Mouse (Mus musculus) lung, postnatal 0 days (tissue): ENCODE results near the gene Wfdc11.

Experiments used
- CTCF ChIP-seq: IDR thresholded peaks from 2 replicates; pipeline ENCODE4 v1.5.1; 2016; ENCODE audit warnings: antibody characterized with exemption, mild to moderate bottlenecking
- EP300 ChIP-seq: IDR thresholded peaks from 2 replicates; pipeline ENCODE4 v1.6.1; 2016; ENCODE audit warnings: antibody characterized with exemption, mild to moderate bottlenecking, control low read depth

DNA sequence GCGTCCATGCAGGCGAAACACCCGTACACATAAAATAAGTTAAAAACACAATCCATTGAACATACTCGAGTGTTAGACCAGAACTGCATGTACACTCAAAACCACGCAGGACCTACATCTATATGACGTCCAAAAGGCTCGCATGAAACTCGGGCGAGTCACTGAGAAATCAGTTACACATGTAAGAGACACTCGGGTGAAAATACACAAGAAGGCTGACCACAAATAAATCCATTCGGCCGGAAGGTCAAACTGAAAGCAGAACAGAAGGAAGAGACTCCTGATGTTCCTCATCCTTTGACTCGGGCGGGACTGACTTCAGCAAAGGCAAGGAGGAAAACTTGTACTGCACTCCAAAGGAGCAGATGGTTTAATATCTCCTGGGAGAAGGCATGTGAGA lies 32.1 kb upstream of the Wfdc11 start:
- no peak for TF ChIP-seq CTCF
- no peak for TF ChIP-seq EP300
